Mouse (Mus musculus): Measurements from ENCODE around the gene Zfp658. TPM values are rescaled to one million over a fixed set of nuclear protein-coding genes. Genes with fewer than 3 reads are reported as not detected.

The Zfp658 gene
- total RNA-seq, 2 experiments from 2014 or later = 5.2 to 6.0 TPM

DNA sequence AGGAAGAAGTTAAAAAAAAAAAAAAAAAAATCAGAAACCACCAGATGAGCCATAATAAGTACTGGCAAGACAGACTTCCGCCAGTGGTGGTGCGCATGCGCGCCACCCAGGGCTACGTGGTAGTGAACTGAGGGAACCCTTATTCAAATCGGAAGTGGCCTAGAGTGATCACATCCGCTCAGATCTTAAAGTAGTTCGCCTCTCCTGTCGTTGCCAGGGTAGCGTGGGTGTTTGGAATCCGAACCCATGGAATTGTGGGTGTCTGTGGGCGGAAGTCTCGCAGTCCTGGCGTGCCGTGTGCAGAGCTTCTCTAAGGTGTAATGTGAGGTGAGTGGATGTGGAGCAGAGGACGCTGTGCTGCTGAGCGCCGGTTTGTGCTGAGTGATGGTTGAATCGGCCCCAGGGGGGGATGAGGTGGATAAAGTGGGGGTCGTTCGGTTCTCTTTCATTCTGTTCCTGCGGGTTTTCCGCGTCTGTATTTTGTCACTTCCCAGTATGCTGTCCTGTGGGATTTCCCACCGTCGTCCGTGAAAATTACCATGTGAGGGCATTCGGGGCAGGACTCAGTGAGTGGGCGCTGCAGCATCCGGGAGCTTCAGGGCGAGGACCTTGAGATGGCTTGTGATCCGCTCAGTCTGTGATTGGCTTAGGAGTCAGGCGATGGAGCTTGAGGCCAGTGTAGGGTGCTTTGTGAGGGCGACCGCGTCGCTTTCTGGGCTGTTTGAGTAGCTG lies 17.6 kb downstream of the Zfp658 start, which contains the start of gene Zfp719:
Gene Zfp719, plus strand, starts transcription at position 171 of the 732 bp plus-strand sequence.
- DNase-seq (ENCODE audit: low spot score in 2 of 2) = peak; percentile 91 to 93

DNA sequence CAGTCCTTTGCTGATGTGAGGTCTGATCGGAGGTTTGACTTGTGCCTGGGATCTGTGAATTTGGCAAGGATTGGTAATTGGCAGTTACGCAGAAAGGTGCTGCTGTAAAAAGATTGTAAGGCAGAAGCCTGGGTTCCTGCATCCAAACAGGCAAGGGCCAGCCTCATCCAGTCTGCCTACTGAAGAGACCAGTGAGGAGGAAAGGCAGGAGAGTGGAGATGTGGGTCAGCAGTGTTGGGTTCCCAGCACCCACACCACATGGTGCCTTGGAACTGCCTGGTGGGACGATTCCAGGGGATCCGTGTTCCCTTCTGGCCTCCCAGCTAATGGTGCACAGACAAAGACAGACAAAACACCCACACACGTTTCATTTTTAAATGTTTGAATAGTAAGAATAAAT lies 18.5 kb downstream of the Zfp658 start:
- peak in 1 of 2 experiments; percentile 20 for DNase-seq (ENCODE audit: low spot score in 2 of 2)

- DNase-seq (ENCODE audit: low spot score in 2 of 2) = no peak
Measured at GRCm38 (mm10) chr7:43584790-43585189, 22.7 kb downstream of the Zfp658 start.

GRCm38 (mm10) chr7:43601884-43602283 lies 39.8 kb downstream of the Zfp658 start:
- DNase-seq (ENCODE audit: low spot score in 2 of 2) = no peak

DNA sequence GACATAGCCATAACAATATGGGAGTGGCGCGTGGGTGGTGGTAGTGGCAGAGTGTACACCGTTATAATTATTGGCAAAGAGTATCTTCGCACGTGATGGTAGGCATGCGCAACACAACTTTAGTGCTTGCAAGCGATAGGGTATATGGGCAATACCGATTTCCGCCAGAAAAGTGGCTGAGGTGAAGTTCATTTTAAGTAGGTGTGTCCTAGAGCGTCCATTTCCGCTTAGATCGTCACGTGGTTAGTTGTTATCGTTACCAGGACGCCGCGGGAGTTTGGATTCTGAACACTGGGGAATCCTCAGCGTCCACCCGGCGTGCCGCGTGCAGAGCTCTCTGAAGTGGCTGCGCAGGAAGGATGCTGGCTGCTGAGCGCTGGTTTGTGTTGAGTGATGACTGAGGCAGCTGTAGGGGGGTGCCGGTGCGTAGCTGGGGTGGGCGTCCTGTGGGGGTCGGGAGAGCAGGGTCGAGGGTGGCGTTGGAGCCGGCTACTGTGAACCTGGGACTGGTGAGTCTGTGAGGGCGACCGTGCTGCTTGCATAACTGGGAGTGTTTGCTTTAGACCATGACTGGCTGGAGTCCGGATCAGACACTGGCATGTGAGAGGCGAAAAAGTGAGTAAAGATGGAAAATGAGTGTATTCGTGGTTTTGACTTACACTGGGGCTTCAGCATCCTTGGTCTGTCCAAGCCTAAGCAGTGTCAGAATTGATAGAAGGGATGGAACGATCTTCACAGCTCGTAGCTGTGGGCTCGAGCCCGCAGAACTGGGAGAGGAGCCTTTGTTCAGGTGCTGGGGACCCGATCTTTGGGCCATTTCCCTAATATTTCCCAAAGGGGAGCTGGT lies 45.1 kb downstream of the Zfp658 start, which contains the start of gene Zfp819:
Gene Zfp819, plus strand, starts transcription at position 274 of the 847 bp plus-strand sequence.
- peak; percentile 65 to 71 for DNase-seq (ENCODE audit: low spot score in 2 of 2)

- DNase-seq (ENCODE audit: low spot score in 2 of 2) = no peak
Measured at GRCm38 (mm10) chr7:43607743-43608287, 45.8 kb downstream of the Zfp658 start.

- no peak for DNase-seq (ENCODE audit: low spot score in 2 of 2)
Measured at GRCm38 (mm10) chr7:43608316-43608824, 46.3 kb downstream of the Zfp658 start.

GRCm38 (mm10) chr7:43613816-43614551 lies 51.9 kb downstream of the Zfp658 start:
- no peak for DNase-seq (ENCODE audit: low spot score in 2 of 2)

DNA sequence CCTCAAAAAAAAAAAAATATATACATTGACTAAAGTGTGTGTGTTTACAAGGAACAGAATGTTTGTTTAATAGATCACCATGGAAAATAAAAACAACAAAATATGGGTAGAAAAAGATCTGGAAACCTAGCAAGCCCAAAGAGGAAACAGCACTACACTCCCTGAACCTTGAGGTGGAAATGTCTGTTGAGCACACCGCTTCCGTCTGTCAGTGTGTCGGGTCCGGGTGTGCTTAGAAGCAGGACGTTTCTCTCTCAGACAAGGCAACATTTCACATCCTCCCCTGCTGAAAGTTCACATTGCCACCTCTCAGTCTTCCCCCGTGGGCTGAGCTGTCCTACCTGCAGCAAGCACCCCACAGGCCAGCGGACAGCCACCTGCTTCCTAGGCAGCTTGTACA lies 60.9 kb downstream of the Zfp658 start:
- no peak for DNase-seq (ENCODE audit: low spot score in 2 of 2)

GRCm38 (mm10) chr7:43623819-43624218 lies 61.8 kb downstream of the Zfp658 start:
- DNase-seq (ENCODE audit: low spot score in 2 of 2) = no peak

Other genes with a start within 250 kb of the Zfp658 start
- gene Zfp715, start 249.0 kb upstream of the Zfp658 start, total RNA-seq (2021) = 10 to 100 TPM; 21.0 to 22.8 TPM
- under 1 TPM; 0.49 to 0.66 TPM for gene Siglecf, start 210.9 kb upstream of the Zfp658 start, total RNA-seq (2021)
- under 1 TPM in 1 of 2 experiments, not detected in 1; 0.23 TPM for gene Siglecg, start 154.1 kb upstream of the Zfp658 start, total RNA-seq (2021)
- not detected for gene Lim2, start 134.6 kb upstream of the Zfp658 start, total RNA-seq (2021)
- gene Nkg7, start 125.2 kb upstream of the Zfp658 start, total RNA-seq (2021) = not detected
- gene Cldnd2, start 121.5 kb upstream of the Zfp658 start, total RNA-seq (2021) = not detected
- gene Etfb, start 118.2 kb upstream of the Zfp658 start, total RNA-seq (2021) = 10 to 100 TPM; 59.0 to 64.5 TPM
- under 1 TPM in 1 of 2 experiments, not detected in 1; 0.81 TPM for gene Gm45233, start 118.1 kb upstream of the Zfp658 start, total RNA-seq (2021)
- 1 to 10 TPM; 1.2 to 2.5 TPM for gene Vsig10l, start 99.1 kb upstream of the Zfp658 start, total RNA-seq (2021)
- 10 to 100 TPM; 20.6 to 24.9 TPM for gene Iglon5, start 72.2 kb upstream of the Zfp658 start, total RNA-seq (2021)
- gene 4931406B18Rik, start 56.3 kb upstream of the Zfp658 start, total RNA-seq (2021) = not detected
- gene Cd33, start 17.8 kb upstream of the Zfp658 start, total RNA-seq (2021) = 1 to 10 TPM; 3.9 to 4.8 TPM
- gene Zfp719, start 17.4 kb downstream of the Zfp658 start, total RNA-seq (2021) = 10 to 100 TPM; 16.3 to 20.9 TPM
- gene Zfp819, start 44.9 kb downstream of the Zfp658 start, total RNA-seq (2021) = under 1 TPM in 1 of 2 experiments, not detected in 1; 0.26 TPM
- not detected for gene Ceacam18, start 72.5 kb downstream of the Zfp658 start, total RNA-seq (2021)
- under 1 TPM; 0.82 to 0.91 TPM for gene Siglece, start 97.9 kb downstream of the Zfp658 start, total RNA-seq (2021)
- gene Ctu1, start 109.8 kb downstream of the Zfp658 start, total RNA-seq (2021) = 1 to 10 TPM; 9.0 to 9.5 TPM
- not detected for gene Klk14, start 128.2 kb downstream of the Zfp658 start, total RNA-seq (2021)
- gene Klk13, start 150.3 kb downstream of the Zfp658 start, total RNA-seq (2021) = not detected
- gene Klk12, start 206.6 kb downstream of the Zfp658 start, total RNA-seq (2021) = not detected
- not detected for gene Klk11, start 212.3 kb downstream of the Zfp658 start, total RNA-seq (2021)
- not detected for gene Klk10, start 218.8 kb downstream of the Zfp658 start, total RNA-seq (2021)
- gene Klk9, start 229.6 kb downstream of the Zfp658 start, total RNA-seq (2021) = not detected
- gene Klk8, start 235.3 kb downstream of the Zfp658 start, total RNA-seq (2021) = 1 to 10 TPM; 3.2 to 3.7 TPM
- not detected for gene Klk7, start 249.0 kb downstream of the Zfp658 start, total RNA-seq (2021)